Mouse (Mus musculus) embryonic fibroblast, embryonic 13.5 days (primary cell): Measurements from ENCODE around the gene Pi4k2a.

ENCODE experiments used
- CTCF ChIP-seq: IDR thresholded peaks from 2 replicates; pipeline ENCODE4 v1.5.1; 2011; ENCODE audit warnings: mild to moderate bottlenecking, control low read depth, low read length, moderate library complexity, borderline replicate concordance; ENCODE audit not compliant: insufficient read depth
- POLR2A ChIP-seq: IDR thresholded peaks from 2 replicates; pipeline ENCODE4 v1.6.1; 2011; ENCODE audit warnings: low read depth, mild to moderate bottlenecking, control low read depth, low read length, moderate library complexity

DNA sequence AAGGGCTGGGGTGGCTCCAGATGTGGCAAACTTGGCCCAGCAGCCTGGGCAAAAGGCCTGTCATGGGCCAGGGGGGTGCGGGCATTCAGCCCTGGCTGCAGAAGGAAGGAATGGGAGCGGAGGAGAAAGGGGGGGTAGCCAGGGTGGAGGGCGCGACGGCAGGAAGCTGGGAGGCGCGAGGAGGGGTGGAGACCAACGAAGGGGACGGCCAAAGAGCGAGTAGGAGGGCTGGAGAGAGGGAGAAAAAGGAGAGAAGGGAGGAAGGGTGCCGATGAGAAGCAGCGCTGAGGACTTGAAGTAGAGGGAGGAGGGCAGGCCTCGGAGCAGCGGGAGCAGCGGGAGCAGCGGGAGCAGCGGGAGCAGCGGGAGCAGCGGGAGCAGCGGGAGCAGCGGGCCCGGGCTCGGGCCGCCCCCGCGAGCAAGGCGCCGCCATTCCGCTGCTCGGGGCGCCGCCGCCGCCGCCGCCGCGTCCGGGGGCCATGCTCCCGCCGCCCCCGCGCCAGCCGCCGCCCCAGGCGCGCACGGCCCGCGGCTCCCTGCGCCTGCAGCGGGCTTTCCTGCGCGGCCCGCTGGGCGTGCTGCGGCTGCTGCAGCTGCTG is 57.0 kb downstream of the Pi4k2a start, which contains the start of gene Marveld1:
- TF ChIP-seq CTCF (no peak), POLR2A (peak; percentile 97)
